Mouse (Mus musculus) spleen, postnatal 10 days (tissue): Measurements from ENCODE around the gene Vkorc1.
A peak's percentile ranks its signal among the peaks of the same experiment; 100 is the strongest.
"Not testable (repeated sequence)": the region's sequence is repeated elsewhere in the genome, so short reads cannot be mapped to it uniquely, and the experiment has no call there.

Source experiments
- DNase-seq, 2 experiments: peaks; one replicate each; pipeline ENCODE4 v3.0.0; 2021 to 2022; ENCODE audit warnings: low spot score in 2 of 2

Vkorc1 gene

DNA sequence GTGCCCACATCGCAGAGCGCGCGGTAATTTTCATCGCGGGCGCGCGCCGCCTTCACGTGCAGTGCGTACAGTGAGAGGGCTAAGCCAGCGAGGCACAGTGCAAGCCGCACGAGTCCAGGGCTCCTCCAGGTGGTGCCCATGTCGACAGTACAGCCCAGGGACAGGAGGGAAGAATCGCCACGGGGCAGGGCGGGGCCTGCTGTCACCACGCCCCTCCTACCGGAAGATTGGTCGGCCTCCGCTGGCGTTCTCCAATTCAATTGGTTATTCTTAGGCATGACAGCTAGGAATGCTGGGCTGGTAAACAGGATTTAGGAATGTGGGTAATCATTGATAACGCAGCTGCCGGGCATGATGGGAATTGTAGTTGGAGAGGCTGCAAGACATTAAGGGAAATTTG, at the start of gene Vkorc1, which contains the start of gene Gm21974:
Vkorc1 (minus strand) TSS at position 176 of the 400 bp plus-strand sequence.
Gm21974 (minus strand) TSS at position 13 of the 400 bp plus-strand sequence.
- peak; percentile 86 to 93 for DNase-seq

- DNase-seq, result no peak
Measured at GRCm38 (mm10) chr7:127944614-127945013, 49.2 kb upstream of the Vkorc1 start.

- DNase-seq, result not testable (repeated sequence)
Measured at GRCm38 (mm10) chr7:127942097-127942496, 46.7 kb upstream of the Vkorc1 start.

DNA sequence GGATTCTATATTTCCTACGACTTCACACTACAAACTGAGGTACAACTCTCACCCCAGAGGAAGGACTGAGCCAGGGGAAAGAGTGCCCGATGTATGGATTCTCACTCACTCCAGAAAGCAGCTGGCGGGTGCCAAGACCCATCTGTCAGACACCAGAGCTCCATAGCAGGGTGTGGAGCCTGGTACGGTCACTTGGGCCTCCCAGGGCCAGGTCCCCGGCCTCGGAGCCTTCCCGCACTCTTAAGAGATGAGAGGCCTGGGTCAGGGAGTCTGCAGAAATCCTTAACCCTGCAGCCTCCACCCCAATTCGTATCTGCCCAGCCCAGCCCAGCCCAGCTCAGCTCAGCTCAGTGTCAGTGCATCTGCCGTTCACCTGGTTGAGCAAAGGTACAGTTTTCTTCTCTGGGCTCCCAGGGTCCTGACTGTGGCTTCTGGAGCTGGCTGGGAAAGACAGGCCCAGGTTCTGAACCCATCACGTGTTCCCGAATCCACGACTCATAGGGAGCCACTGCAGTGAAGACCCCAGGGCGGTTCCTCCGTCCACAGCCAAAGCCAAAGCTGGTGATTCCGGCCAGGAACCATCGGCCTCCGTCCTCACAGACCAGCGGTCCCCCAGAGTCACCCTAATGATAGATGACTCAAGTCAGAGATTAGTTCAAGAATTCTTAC, 40.9 kb upstream of the Vkorc1 start:
- DNase-seq, result no peak

DNA sequence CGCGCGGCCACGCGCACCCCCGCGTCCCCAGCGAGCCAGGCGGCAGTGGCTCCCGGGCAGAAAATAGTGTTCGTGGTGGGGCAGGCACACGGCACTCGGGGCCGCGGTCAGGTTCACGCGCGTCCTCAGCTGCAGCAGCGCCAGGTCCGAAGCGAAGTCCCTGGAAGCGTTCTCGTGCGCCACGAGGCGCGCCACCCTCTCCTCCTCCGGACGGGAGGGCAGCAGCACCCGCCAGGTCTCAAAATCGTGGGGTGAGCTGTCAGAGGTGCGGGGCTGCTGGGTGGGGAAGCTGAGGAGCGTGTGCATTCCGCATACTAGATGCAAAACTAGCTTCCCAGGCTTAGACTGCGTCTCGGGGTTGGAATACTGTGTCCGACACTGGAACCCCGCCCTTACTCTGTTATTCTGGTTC, 40.3 kb upstream of the Vkorc1 start:
- DNase-seq, result peak in 1 of 2 experiments; percentile 30

GRCm38 (mm10) chr7:127935028-127935722, 39.8 kb upstream of the Vkorc1 start:
- peak; percentile 96 to 97 for DNase-seq

- DNase-seq, result no peak
Measured at GRCm38 (mm10) chr7:127934075-127934474, 38.7 kb upstream of the Vkorc1 start.

DNA sequence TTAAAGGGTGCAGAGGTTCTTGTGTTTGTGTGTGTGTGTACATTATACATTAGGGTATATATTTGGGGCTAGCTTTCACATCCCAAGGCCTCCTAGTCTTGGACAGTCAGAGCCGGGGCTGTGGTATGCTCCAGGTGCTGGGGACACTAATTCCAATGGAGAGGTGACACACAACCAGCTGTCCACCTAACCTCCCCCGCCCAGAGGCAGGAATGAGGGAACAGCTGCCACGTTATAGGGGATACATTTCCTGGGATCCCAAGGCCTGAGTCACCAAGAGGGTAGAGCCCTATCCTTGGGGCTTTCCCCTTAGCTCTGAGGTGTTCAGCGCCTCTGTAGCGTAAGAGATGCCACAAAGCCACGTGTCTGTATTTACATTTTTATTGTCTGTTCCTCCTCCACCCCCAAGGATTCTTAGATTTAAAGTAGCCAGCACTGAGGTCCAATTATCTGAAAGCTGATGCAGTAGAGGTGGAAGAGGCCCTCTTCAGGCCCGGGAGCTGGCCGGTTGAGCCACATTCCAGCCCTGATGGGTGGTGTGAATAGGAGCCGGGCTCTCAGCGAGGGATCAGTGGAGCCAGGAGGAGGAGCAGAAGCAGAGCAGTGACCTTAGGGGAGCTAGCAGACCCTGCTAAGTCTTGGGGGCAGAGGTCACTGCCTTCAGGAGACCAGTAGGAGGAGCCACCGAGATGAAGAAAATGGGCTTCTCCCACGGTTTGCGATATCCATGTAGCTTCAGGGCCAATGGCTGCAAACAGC, 37.0 kb upstream of the Vkorc1 start:
- no peak for DNase-seq

GRCm38 (mm10) chr7:127931351-127932135, 36.1 kb upstream of the Vkorc1 start:
- DNase-seq, result no peak

DNA sequence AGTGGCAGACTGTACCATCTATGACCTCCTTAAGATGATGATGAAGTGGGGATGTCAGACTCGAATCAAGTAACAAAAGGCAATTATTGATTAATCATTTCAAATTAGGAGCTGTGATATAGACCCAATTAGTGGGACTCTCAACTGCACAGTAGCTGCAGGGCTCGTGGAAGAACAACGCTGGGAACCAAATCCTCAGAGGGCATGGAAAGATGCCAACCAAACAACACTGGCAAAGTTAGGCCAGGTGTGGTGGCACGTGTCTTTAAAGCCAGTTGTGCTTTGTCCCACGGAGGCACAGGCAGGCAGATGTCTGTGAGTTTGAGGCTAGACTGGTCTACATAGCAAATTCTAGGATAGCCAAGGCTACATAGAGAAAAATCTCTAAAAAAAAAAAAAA, 35.2 kb upstream of the Vkorc1 start:
- no peak for DNase-seq

- DNase-seq, result no peak
Measured at GRCm38 (mm10) chr7:127929923-127930322, 34.5 kb upstream of the Vkorc1 start, which contains the start of gene Prss8. Gene Prss8 (minus strand): TSS chr7:127930104.

- DNase-seq, result no peak
Measured at GRCm38 (mm10) chr7:127928596-127928995, 33.2 kb upstream of the Vkorc1 start.

DNA sequence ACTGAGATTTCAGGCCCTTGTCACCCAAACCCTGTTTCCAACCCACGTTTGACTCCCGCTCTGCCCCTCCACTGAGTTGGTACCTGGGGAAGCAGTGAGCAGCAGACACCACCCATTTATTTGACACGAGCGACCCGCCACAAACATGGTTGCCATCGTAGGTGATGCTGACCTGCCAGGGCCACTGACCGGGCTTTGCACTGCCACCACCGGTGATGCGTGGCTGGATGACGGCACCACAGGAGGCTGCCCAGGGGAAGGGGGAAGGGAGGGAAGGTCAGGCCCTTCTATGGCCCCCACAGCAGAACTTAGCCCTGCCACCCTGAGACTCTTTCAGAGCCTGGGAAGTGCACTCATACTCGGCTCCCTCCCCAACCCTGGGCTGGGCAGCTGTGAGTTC, 32.3 kb upstream of the Vkorc1 start:
- no peak for DNase-seq

GRCm38 (mm10) chr7:127926846-127927245, 31.4 kb upstream of the Vkorc1 start:
- no peak for DNase-seq

DNA sequence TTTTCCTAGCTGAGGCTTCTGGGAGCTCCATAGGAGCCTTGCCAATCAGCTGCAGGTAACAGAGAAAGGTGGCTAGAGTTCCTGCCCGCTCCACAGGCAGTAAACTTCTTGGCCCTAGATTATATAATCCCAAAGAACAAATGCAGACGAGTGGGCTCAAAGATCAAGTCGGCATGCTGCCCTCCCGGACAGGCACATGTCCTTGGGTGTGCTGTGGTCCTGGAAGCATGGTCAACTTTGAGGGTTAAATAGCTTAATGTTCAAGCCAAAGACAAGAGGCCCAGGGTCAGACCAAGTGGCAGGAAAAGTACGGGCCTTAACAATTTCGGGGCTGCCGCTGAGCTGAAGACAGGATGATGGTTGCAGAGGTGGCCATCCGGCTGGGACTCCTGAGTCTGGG, 30.6 kb upstream of the Vkorc1 start:
- no peak for DNase-seq

DNA sequence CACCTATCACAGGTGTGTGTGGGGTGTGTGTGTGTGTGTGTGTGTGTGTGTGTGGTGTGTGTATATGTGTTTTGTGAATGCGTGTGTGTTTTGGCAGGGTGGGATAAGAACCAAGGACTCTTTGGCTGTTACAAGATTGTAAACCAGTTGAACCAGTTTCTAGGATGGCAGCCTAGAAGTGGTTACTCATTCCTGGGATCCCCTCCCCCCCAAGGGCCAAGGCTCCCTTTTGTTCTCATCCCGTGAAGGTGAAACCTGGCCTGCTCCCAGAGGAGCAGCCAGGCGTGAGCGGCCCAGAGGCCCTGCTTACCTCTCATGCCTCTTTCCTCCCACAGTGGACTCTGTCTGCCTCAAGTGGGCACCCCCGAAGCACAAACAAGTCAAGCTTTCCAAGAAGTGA, 29.8 kb upstream of the Vkorc1 start:
- no peak for DNase-seq

- no peak for DNase-seq
Measured at GRCm38 (mm10) chr7:127923714-127924113, 28.3 kb upstream of the Vkorc1 start.

- no peak for DNase-seq
Measured at GRCm38 (mm10) chr7:127922451-127923275, 27.2 kb upstream of the Vkorc1 start.

DNA sequence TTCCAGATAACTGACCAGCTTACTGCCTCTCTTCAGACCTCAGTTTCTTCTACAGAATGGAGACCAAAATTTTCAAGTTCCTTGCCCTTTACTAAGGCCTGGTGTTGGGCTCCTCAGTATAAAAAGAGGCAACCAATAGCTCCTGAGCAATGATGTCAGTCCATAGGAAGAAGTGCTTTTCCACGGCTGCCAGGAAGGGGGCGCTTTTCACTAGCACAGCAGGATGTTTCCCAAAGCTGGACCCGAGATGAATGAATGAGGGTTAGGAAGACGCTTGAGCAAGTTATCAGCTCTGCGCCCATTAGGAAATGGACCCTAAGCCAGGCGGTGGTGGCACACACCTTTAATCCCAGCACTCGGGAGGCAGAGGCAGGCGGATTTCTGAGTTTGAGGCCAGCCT, 26.1 kb upstream of the Vkorc1 start:
- peak in 1 of 2 experiments; percentile 62 for DNase-seq

DNA sequence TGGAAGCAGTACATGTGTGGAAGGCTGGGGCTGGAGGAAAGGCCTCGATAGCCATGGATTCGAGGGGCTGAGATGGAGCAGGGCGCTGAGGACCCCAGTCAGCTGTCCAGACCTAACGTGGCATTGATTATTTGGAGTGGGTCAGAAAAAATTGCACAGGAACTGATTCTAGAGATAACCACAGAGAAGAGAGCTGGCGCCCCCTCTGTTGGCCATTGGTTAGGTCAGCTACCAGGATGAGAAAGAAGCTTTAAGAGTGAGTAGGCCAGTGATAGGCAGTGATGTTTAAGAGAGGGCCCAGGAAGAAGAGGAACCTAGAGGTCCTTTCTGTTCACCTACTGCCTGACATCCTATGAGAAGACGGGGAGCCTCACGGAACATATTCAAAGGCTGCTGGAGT, 23.9 kb upstream of the Vkorc1 start:
- peak in 1 of 2 experiments; percentile 70 for DNase-seq

DNA sequence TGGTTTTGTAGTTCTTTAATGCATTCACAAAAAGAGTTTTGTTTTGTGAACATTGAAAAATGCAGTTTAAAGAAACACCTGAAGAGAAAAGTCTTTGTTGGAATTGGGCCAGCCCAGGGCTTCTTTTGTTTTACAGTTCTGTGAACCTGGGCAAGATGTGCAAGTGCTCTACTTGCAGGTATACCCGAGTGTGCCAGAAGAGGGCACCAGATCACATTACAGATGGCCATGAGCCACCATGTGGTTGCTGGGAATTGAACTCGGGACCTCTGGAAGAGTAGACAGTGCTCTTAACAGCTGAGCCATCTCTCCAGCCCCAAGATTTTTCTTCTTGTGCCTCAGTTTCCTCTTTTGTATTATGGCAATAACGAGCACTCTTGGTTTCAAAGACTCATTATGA, 22.8 kb upstream of the Vkorc1 start:
- DNase-seq, result peak; percentile 63 to 81
